Mouse (Mus musculus) cortical plate, adult 2 months (tissue): ENCODE results near the gene Ptprd.

Experiments
- CTCF ChIP-seq: fragments of 200-500 bp; IDR thresholded peaks from 2 replicates; pipeline ENCODE4 v1.5.1; 2011; ENCODE audit warnings: mild to moderate bottlenecking, control low read depth, low read length; ENCODE audit not compliant: insufficient read depth; ENCODE audit errors: extremely low read depth
- POLR2A ChIP-seq: fragments of 200-500 bp; IDR thresholded peaks from 2 replicates; pipeline ENCODE4 v1.6.1; 2011; ENCODE audit warnings: mild to moderate bottlenecking, low read length, control low read depth; ENCODE audit not compliant: insufficient read depth; ENCODE audit errors: extremely low read depth

DNA sequence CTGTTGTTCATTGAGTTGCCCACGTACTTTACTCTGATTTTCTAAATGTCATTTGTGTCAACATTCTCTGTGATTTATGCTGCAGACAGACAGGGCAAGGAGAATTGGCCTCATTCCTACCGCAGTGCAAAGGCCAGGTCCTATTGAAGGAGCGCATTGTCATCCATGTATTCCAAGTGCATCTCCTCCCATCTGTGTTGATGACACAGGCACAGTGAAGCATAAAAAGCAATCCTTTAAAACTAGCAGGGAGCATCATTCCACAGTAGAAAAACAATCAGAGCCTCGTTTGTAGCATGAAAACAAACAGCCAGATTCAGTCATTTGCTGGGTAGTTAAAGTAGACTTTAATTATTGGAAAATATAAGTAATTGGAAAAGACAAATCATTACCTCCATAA is 960.6 kb downstream of the Ptprd start:
- TF ChIP-seq CTCF (no peak), POLR2A (no peak)
